Mouse (Mus musculus): ENCODE data around the gene Sec14l5. TPM values are rescaled to one million over a fixed set of nuclear protein-coding genes. Genes with fewer than 3 reads are reported as not detected.
"Not testable (repeated sequence)": the region's sequence is repeated elsewhere in the genome, so short reads cannot be mapped to it uniquely, and the experiment has no call there.

The Sec14l5 gene
- polyA plus RNA-seq, 1 experiment from 2014 or later = not detected

- H3K4me2 ChIP-seq (ENCODE audit: low read length) = no peak overlapping the region
- no peak overlapping the region for H3K27ac ChIP-seq
- no peak overlapping the region for H3K9ac ChIP-seq (ENCODE audit: low read depth, low read length)
- H3K4me3 ChIP-seq (replicated peaks; ENCODE audit: low read depth, low read length) = no peak overlapping the region
- H3K9me3 ChIP-seq (replicated peaks; ENCODE audit: low read length) = no peaks in the 10 kb centered on the region
- H3K4me1 ChIP-seq (replicated peaks; ENCODE audit: insufficient read depth, low read length) = no peaks in the 10 kb centered on the region
- WGBS = 43% methylated on average over 6 of the region's 6 CpGs
- no peaks in the 10 kb centered on the region for H3K36me3 ChIP-seq (ENCODE audit: insufficient read depth, low read length)
- DNase-seq (ENCODE audit: low spot score) (no peak), ATAC-seq (replicated peaks; ENCODE audit: low FRiP score, low read depth) (no peak)
- TF ChIP-seq CTCF (IDR thresholded peaks at IDR 0.05; ENCODE audit: low read depth) = no peak
- H3K27me3 ChIP-seq (ENCODE audit: insufficient read depth, low read length) = no peaks in the 10 kb centered on the region
These were observed 69.8 kb downstream of the Sec14l5 start for GRCm38 (mm10) chr16:5216686-5217085.

- H3K9me3 ChIP-seq (replicated peaks; ENCODE audit: low read length) = no peaks in the 10 kb centered on the region
- no peaks in the 10 kb centered on the region for H3K27me3 ChIP-seq (ENCODE audit: insufficient read depth, low read length)
- no peak overlapping the region for H3K4me3 ChIP-seq (replicated peaks; ENCODE audit: low read depth, low read length)
- H3K4me2 ChIP-seq (ENCODE audit: low read length) = no peak overlapping the region
- no peaks in the 10 kb centered on the region for H3K36me3 ChIP-seq (ENCODE audit: insufficient read depth, low read length)
- no peak overlapping the region for H3K9ac ChIP-seq (ENCODE audit: low read depth, low read length)
- WGBS = 65% methylated on average over 5 of the region's 5 CpGs
- DNase-seq (ENCODE audit: low spot score) (no peak), ATAC-seq (replicated peaks; ENCODE audit: low FRiP score, low read depth) (no peak)
- no peak overlapping the region for H3K27ac ChIP-seq
- TF ChIP-seq CTCF (IDR thresholded peaks at IDR 0.05; ENCODE audit: low read depth) = no peak
- no peaks in the 10 kb centered on the region for H3K4me1 ChIP-seq (replicated peaks; ENCODE audit: insufficient read depth, low read length)
These were observed 70.6 kb downstream of the Sec14l5 start for GRCm38 (mm10) chr16:5217341-5218133.

GRCm38 (mm10) chr16:5221403-5221802 is 74.5 kb downstream of the Sec14l5 start:
- TF ChIP-seq CTCF (IDR thresholded peaks at IDR 0.05; ENCODE audit: low read depth) = no peak

GRCm38 (mm10) chr16:5222140-5222539 is 75.2 kb downstream of the Sec14l5 start, which contains the start of gene AU021092:
Gene AU021092, minus strand, starts transcription at chr16:5222299.
- no peaks in the 10 kb centered on the region for H3K4me1 ChIP-seq (replicated peaks; ENCODE audit: insufficient read depth, low read length)
- ATAC-seq (replicated peaks; ENCODE audit: low FRiP score, low read depth) = no peak
- no peak within 1 kb of the TSS for H3K4me3 ChIP-seq (replicated peaks; ENCODE audit: low read depth, low read length)

More at GRCm38 (mm10) chr16:5221403-5221802, 74.5 kb downstream of the Sec14l5 start:
- no peaks in the 10 kb centered on the region for H3K27me3 ChIP-seq (ENCODE audit: insufficient read depth, low read length)
- 0 out of 2 replicates have a peak overlapping the region, but pooled peaks have one; percentile 28 for H3K4me2 ChIP-seq (ENCODE audit: low read length)
- no peaks in the 10 kb centered on the region for H3K9me3 ChIP-seq (replicated peaks; ENCODE audit: low read length)
- ATAC-seq (replicated peaks; ENCODE audit: low FRiP score, low read depth) (no peak), DNase-seq (ENCODE audit: low spot score) (no peak)
- no peaks in the 10 kb centered on the region for H3K4me1 ChIP-seq (replicated peaks; ENCODE audit: insufficient read depth, low read length)
- H3K27ac ChIP-seq = no peak overlapping the region
- no peaks in the 10 kb centered on the region for H3K36me3 ChIP-seq (ENCODE audit: insufficient read depth, low read length)
- WGBS = 53% methylated on average over 4 of the region's 4 CpGs
- H3K4me3 ChIP-seq (replicated peaks; ENCODE audit: low read depth, low read length) = no peak overlapping the region
- no peak overlapping the region for H3K9ac ChIP-seq (ENCODE audit: low read depth, low read length)

GRCm38 (mm10) chr16:5226534-5226933 is 79.6 kb downstream of the Sec14l5 start:
- H3K4me2 ChIP-seq (ENCODE audit: low read length); DNase-seq (ENCODE audit: low spot score); H3K27ac ChIP-seq; H3K4me3 ChIP-seq (replicated peaks; ENCODE audit: low read depth, low read length); H3K4me1 ChIP-seq (replicated peaks; ENCODE audit: insufficient read depth, low read length); ATAC-seq (replicated peaks; ENCODE audit: low FRiP score, low read depth); H3K9me3 ChIP-seq (replicated peaks; ENCODE audit: low read length); H3K27me3 ChIP-seq (ENCODE audit: insufficient read depth, low read length); H3K36me3 ChIP-seq (ENCODE audit: insufficient read depth, low read length); H3K9ac ChIP-seq (ENCODE audit: low read depth, low read length): not testable (repeated sequence)
- 9% methylated on average over 1 of the region's 1 CpGs for WGBS

More at GRCm38 (mm10) chr16:5222140-5222539, 75.2 kb downstream of the Sec14l5 start, which contains the start of gene AU021092:
- Histone ChIP-seq H3K9ac (ENCODE audit: low read depth, low read length) (no peak within 1 kb of the TSS), H3K4me2 (ENCODE audit: low read length) (0 out of 2 replicates have a peak within 1 kb of the TSS, but pooled peaks have one; percentile 28), H3K27me3 (ENCODE audit: insufficient read depth, low read length) (no peaks in the 10 kb centered on the region), H3K36me3 (ENCODE audit: insufficient read depth, low read length) (no peaks in the 10 kb centered on the region), H3K9me3 (replicated peaks; ENCODE audit: low read length) (no peaks in the 10 kb centered on the region), H3K27ac (no peak within 1 kb of the TSS)
- 49% methylated on average over 6 of the region's 6 CpGs for WGBS
- DNase-seq (ENCODE audit: low spot score) = no peak
- TF ChIP-seq CTCF (IDR thresholded peaks at IDR 0.05; ENCODE audit: low read depth) = no peak

- not testable (repeated sequence) for H3K36me3 ChIP-seq (ENCODE audit: insufficient read depth, low read length); H3K4me2 ChIP-seq (ENCODE audit: low read length); DNase-seq (ENCODE audit: low spot score); H3K9me3 ChIP-seq (replicated peaks; ENCODE audit: low read length); ATAC-seq (replicated peaks; ENCODE audit: low FRiP score, low read depth); H3K4me3 ChIP-seq (replicated peaks; ENCODE audit: low read depth, low read length); H3K27me3 ChIP-seq (ENCODE audit: insufficient read depth, low read length); H3K9ac ChIP-seq (ENCODE audit: low read depth, low read length); H3K4me1 ChIP-seq (replicated peaks; ENCODE audit: insufficient read depth, low read length); H3K27ac ChIP-seq
- 73% methylated on average over 19 of the region's 19 CpGs for WGBS
These were observed 80.6 kb downstream of the Sec14l5 start for GRCm38 (mm10) chr16:5227501-5227900.

GRCm38 (mm10) chr16:5228103-5228502 is 81.2 kb downstream of the Sec14l5 start:
- not testable (repeated sequence) for DNase-seq (ENCODE audit: low spot score); H3K4me2 ChIP-seq (ENCODE audit: low read length); H3K4me3 ChIP-seq (replicated peaks; ENCODE audit: low read depth, low read length); H3K4me1 ChIP-seq (replicated peaks; ENCODE audit: insufficient read depth, low read length); H3K27me3 ChIP-seq (ENCODE audit: insufficient read depth, low read length); H3K36me3 ChIP-seq (ENCODE audit: insufficient read depth, low read length); H3K9me3 ChIP-seq (replicated peaks; ENCODE audit: low read length); H3K27ac ChIP-seq; H3K9ac ChIP-seq (ENCODE audit: low read depth, low read length); ATAC-seq (replicated peaks; ENCODE audit: low FRiP score, low read depth)
- 53% methylated on average over 3 of the region's 3 CpGs for WGBS

Measured in kidney, postnatal 0 days (tissue).